Mouse (Mus musculus) gonadal fat pad, adult 2 months (tissue): ENCODE measurements at regions not wholly inside any gene's neighbourhood (a gene's known extent, or its start where the extent isn't known, plus 50 kb on each side); places are given as distances from the start of the nearest gene placed in this dataset.
"Not testable (repeated sequence)": the region's sequence is repeated elsewhere in the genome, so short reads cannot be mapped to it uniquely, and the experiment has no call there.

ENCODE experiments used
- DNase-seq: peaks from one replicate; pipeline ENCODE4 v3.0.0-alpha.2; 2012; ENCODE audit warnings: low read depth

DNA sequence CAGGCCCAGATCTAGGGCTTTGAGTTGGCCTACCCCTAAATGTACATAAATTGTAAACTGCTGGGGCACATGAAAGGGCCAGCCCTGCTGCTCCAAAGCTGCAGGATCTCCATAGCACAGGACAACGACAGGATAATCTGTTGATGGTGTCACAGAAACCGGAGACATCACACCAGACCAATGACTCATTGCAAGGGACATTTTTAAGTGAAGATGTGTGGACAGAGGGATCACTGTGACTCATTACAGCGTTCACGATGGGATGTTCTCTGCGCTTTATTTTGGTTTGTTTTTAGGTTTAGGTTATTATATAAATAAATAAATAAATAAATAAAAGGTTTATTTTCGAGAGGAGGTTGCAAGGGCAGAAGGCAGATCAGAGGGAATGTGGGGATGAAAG lies 216.9 kb upstream of the Klf3 start:
- DNase-seq: no peak

- DNase-seq: no peak
Measured at GRCm38 (mm10) chr5:64586933-64587332, 216.3 kb upstream of the Klf3 start.

DNA sequence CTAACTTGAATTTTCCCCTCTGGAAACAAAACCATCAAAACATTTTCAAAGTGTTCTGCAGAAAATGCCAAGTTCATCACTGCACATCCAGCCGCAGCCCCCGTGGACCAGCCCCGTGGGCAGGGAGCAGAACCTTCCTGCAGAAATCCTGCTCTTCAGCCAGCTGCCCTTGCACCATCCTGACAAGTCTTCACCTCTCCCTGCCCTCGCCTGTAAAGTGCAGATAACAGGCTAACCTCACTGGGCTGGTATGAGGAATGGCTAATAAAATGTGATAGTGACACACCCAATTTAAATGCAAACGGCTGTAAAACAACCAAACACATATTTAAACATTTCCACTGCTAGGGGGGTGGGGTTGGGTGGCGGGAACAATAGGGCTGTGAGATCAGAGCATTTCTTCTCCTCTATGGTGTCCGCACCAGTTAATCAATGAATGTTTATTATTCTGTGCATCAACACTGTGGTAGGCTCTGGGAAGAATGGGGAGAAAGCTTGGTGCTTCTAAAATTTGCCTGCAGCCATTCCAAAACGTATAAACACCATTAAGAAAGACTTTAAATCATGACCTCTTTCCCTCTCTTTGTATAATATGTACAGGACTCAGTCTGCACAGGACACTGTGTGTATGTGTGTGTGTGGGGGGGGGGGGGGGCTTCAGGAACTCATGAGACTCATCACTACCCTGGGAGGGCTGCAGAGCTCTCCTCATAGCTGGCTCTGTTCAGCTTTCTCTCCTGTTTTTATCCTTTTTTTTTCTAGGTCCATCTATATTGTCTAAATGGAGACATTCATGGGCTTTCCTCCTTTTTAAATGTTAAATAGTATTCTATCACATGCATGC lies 215.1 kb upstream of the Klf3 start:
- DNase-seq: no peak

- not testable (repeated sequence) for DNase-seq
Measured at GRCm38 (mm10) chr5:64588768-64589167, 214.4 kb upstream of the Klf3 start.

- no peak for DNase-seq
Measured at GRCm38 (mm10) chr5:64590036-64590435, 213.2 kb upstream of the Klf3 start.

DNA sequence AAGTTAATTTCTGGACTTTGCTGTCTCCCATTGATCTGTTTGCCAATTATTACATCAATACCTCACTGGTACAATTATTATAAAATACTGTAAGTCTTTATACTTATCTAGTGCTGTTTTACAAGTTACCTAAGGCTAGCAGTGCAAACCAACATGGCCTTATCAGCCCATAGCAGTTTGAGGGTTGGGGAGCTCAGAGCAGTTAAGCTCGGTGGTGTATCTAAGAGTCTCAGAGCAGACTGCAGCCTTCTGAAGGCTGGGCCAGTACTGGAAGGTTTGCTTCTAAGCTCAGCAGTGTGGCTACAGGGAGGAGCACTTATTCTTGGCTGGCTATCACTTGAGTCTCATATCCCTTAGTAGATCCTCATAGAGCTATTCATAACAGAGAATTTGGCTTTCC lies 212.4 kb upstream of the Klf3 start:
- DNase-seq: no peak

- DNase-seq: no peak
Measured at GRCm38 (mm10) chr5:64591792-64592191, 211.4 kb upstream of the Klf3 start.

GRCm38 (mm10) chr5:64595220-64595619 lies 208.0 kb upstream of the Klf3 start:
- DNase-seq: no peak

DNA sequence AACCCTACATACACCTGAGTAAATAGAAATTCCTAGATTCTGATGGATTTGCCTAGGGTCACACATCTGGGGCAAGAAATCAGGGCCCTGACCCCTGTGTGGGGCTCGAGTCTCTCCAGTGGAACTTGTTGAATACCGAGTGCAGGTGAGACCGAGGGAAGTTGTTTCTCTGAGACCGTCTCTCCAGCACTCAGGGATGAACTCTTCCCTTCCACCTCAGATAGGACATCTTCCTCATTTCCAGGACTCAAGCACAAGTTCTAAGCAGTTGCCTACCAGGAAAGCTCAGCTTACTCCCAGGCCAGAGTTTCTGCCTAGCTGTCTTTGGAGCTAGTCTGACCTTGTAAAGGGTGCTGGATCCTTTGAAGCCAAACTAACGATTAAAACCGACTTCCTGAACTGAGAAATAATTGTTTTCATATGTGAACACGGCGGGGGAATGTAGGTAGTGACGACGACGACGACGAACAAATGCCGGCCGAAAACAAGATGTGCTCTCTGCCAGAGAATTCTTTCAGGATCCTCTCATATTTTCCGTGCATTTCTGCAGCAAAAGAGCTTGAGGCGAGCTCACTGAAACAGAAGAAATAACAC lies 207.3 kb upstream of the Klf3 start:
- DNase-seq: no peak

DNA sequence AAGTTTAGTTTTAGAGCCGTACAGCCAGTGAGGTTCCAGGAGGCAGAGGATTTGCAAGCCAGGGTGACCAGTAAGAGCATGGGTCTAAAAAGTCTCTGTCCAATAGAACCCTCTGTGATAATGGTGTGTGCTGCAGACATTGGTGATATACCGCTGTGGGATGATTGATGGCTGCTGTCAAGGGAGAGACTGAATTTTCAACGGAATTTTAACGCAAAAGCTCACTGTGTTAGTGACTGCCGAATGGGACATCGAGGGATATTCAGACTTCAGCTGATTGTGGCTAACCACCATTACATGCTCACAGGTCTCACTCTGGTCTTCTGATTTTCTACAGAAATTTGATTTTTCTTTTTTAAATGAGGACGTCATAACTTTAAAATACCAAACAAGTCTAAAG lies 206.2 kb upstream of the Klf3 start:
- no peak for DNase-seq

GRCm38 (mm10) chr5:64597451-64597850 lies 205.7 kb upstream of the Klf3 start:
- DNase-seq: no peak

DNA sequence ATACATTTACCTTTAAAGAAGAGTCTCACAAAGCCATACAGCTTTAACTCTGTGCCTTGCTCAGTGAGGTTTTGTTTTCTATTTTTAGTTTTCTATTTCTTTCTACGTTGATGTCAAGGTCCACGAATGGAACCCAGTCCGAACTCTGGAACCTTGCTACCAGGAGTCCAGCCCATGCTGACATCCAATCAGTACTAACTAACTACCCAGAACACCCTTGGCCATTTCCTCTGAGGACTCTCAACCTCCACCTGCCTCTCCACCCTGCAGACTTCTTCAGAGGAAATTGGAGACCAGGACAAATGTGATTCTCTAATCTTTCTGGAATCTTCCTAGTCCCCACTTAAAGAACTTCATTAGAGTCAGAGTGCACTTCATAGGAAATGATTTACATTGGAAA lies 204.6 kb upstream of the Klf3 start:
- DNase-seq: no peak

DNA sequence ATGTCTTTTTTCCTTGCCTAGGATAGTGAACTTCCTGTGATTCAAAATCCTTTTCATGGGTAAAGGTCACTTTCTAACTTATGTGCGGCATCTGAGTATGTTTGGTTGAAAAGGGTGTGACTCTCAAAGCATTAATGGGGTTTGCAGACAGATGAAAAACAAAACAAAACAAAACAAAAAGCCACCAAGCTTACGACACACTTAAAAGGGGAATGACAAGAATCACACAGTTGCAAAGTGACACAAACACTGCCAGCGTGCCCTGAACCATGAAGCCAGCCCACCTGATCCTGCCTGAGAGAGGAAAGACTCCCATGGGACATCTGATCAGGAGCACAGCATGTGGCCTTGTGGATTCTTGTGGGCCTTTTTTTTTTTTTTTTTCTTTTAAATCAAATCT lies 204.2 kb upstream of the Klf3 start:
- no peak for DNase-seq

- DNase-seq: no peak
Measured at GRCm38 (mm10) chr5:64599865-64600288, 203.3 kb upstream of the Klf3 start.

DNA sequence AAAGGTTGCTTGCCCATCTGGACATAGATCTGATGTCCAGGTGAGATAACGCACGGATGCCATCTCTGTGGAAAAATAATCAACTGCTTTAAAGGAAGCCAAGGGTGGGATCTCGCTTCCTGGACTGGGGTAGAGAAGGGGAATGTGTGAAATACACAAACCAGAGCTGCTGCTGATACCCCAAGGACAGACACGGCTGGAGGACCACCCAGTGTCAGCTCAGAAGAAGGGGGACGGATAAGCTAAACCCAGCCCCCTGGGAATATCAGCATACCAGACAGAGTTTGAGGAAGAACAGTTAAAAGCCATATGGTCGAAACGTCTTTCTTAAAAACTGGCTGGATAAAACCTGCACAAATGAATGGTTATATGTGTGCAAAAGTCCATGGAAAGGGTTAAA lies 202.8 kb upstream of the Klf3 start:
- no peak for DNase-seq

- DNase-seq: no peak
Measured at GRCm38 (mm10) chr5:64600811-64601210, 202.4 kb upstream of the Klf3 start.

DNA sequence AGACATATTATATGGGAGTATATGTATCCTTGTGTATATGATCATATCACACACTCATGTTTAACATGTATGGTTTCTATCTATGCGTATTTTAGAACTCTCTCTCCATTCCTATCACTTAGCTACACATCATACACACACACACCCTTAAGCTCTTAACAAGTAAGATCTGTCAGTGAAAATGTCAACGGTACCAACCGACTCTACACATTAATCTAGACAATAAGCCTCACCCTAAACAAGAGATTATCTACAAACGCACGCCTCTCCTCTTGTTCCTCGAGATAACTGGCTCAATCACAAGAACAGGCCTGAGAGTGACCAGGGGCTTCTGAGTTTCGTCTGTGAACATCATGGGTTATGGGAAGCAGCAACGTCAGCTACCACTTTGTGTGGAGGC lies 201.9 kb upstream of the Klf3 start:
- DNase-seq: no peak

DNA sequence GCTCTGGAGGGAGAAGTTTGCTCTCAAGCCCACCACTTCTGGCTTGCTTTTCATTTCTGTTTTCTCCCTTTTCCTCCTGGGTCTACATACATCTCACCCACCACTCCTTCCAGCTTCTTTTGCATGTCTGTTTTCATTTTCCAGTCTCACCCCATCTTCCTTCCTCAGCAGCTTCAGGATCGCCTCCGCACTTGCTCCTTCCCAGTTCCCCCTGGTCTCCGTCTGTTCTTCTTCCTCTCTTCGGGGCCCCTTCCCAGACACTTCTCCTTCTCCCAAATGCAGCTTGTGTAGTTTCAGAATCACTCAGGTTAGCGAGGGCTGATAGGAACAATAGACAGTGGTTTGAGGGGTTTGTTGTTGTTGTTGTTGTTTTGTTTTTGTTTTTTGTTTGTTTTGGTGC lies 201.4 kb upstream of the Klf3 start:
- no peak for DNase-seq

DNA sequence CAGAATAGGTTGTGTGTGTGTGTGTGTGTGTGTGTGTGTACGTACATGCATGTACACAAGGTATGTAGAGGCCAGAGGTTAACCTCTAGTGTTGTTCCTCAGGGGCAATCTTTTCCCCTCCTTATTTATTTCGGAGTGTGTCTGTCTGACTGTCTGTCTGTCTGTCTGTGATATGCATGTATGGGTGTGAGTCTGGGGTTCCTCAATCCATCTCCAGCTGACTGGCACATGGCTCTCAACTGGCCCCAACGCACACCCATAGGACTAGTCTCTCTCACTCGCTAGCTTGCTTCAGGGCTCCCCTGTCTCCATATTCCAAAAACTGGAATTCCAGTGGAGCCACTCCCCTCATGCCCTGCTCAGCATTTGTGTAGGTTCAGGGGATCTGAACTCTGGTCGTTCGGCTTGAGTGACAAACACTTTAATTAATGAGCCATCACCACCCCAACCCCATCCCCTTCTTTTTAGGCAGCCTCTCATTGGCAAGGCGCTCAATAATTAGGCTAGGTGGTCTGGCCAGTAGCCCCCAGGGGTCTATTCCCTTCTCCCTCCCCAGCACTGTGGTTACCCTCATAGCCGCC lies 200.7 kb upstream of the Klf3 start:
- no peak for DNase-seq

- no peak for DNase-seq
Measured at GRCm38 (mm10) chr5:64602996-64603755, 200.0 kb upstream of the Klf3 start.

DNA sequence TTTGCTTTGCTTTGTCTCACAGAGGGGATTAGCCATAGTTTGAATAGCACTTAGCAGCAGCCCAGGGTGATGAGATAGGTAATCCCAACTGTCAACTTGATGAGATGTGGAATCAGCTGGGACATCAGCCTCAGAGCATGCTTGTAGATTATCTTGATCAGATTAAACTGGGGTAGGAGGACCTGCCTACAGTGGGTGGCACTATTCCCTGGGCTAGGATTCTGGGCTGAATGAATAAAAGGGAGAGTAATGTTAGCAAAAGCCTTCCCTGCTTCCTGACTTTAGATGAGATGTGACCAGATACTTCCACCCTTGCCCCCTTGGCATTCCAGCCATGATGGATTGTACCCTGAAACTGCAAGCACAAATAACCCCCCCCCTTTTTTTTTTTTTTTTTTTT lies 198.0 kb upstream of the Klf3 start:
- DNase-seq: no peak

GRCm38 (mm10) chr5:64605991-64606390 lies 197.2 kb upstream of the Klf3 start:
- DNase-seq: no peak
